Mouse (Mus musculus): ENCODE results near the gene Gm49383. TPM values are rescaled to one million over a fixed set of nuclear protein-coding genes. Genes with fewer than 3 reads are reported as not detected.
A peak's percentile ranks its signal among the peaks of the same experiment; 100 is the strongest.

Gene Gm49383
- polyA plus RNA-seq, 1 experiment from 2014 or later = 35.8 TPM

DNA sequence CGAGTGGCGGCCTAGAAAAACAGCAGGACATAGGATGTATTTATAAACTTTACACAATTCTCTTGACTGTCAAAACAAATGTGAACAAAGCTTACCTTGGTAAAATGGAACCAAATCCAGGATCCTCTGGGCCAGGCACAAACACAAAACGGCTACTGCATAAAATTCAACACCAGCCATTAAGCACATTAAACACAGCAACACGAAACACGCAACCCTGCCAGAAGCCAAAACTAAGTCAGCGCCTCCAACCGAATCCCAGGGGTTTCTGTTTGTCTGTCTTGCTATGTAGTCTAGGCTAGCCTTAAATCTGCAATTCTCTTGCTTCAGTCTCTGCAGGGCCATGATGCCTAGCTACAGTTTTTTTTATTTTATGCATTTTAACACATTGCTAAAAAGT lies 11.0 kb upstream of the Gm49383 start:
- H3K9me3 ChIP-seq (ENCODE audit: control insufficient read depth, low read length) = no peaks in the 10 kb centered on the region
- no peaks in the 10 kb centered on the region for H3K36me3 ChIP-seq (ENCODE audit: control insufficient read depth, insufficient read depth, low read length)
- DNase-seq (ENCODE audit: low spot score) (no peak), ATAC-seq (ENCODE audit: low FRiP score) (no peak)
- no peaks in the 10 kb centered on the region for H3K4me1 ChIP-seq (replicated peaks; ENCODE audit: control insufficient read depth, insufficient read depth, low read length)
- 94% methylated on average over 7 of the region's 7 CpGs for WGBS
- H3K27me3 ChIP-seq (ENCODE audit: control insufficient read depth, insufficient read depth, low read length) = no peaks in the 10 kb centered on the region
- no peak overlapping the region for H3K9ac ChIP-seq (ENCODE audit: low read depth, low read length)
- no peak overlapping the region for H3K4me2 ChIP-seq (replicated peaks; ENCODE audit: low read depth, low read length)
- no peak overlapping the region for H3K27ac ChIP-seq (ENCODE audit: low read depth, low read length)
- no peak overlapping the region for H3K4me3 ChIP-seq (ENCODE audit: low read depth, low read length)

- WGBS = 94% methylated on average over 8 of the region's 8 CpGs
- Histone ChIP-seq H3K4me3 (ENCODE audit: low read depth, low read length) (no peak overlapping the region), H3K27me3 (ENCODE audit: control insufficient read depth, insufficient read depth, low read length) (no peaks in the 10 kb centered on the region), H3K4me2 (replicated peaks; ENCODE audit: low read depth, low read length) (no peak overlapping the region), H3K4me1 (replicated peaks; ENCODE audit: control insufficient read depth, insufficient read depth, low read length) (no peaks in the 10 kb centered on the region), H3K27ac (ENCODE audit: low read depth, low read length) (no peak overlapping the region), H3K36me3 (ENCODE audit: control insufficient read depth, insufficient read depth, low read length) (no peaks in the 10 kb centered on the region), H3K9me3 (ENCODE audit: control insufficient read depth, low read length) (no peaks in the 10 kb centered on the region), H3K9ac (ENCODE audit: low read depth, low read length) (no peak overlapping the region)
- ATAC-seq (ENCODE audit: low FRiP score) (no peak), DNase-seq (ENCODE audit: low spot score) (no peak)
These were observed 10.5 kb upstream of the Gm49383 start for GRCm38 (mm10) chr12:69207396-69207795.

DNA sequence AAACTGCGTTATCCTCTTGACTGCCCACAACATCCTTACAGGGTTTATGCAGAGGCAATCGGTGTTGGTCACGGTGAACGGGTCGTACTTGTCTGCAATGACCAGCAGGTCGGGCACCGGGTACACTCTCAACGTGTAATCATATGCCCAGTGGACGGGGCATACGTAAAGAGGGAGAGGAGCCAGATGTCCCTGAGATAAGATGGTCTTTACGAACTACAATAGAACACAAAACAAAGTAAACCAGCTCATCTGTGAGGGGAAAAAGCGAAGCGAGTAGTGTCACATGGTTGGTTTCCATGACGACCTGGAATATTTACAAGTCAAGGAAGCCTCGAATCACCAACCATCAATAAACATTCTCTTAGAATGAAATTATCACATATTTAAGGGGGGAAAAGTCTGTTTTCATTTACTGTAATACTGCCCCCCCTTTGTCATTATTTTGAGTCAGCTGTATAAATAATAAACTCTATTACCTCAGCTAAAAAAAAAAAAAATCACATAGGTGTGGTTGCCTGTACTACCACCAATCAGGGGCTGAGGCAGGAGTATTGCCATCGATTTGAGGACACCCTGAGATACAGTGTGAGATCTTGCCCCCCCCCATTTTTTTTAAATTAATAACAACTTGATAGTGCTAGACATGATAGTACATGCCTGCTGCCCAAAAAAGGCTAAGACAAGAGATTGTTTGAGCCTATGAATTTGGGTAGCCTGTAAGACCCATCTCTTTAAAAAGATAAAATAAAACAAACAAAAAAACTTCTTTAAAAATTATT lies 7.3 kb upstream of the Gm49383 start, which contains the start of gene Gm49384:
Gene Gm49384 (minus strand): TSS at position 216 of the 782 bp plus-strand sequence.
- Histone ChIP-seq H3K27ac (ENCODE audit: low read depth, low read length) (no peak within 1 kb of the TSS), H3K27me3 (ENCODE audit: control insufficient read depth, insufficient read depth, low read length) (no peaks in the 10 kb centered on the region), H3K4me3 (ENCODE audit: low read depth, low read length) (no peak within 1 kb of the TSS), H3K9me3 (ENCODE audit: control insufficient read depth, low read length) (no peaks in the 10 kb centered on the region), H3K9ac (ENCODE audit: low read depth, low read length) (no peak within 1 kb of the TSS), H3K4me2 (replicated peaks; ENCODE audit: low read depth, low read length) (no peak within 1 kb of the TSS), H3K4me1 (replicated peaks; ENCODE audit: control insufficient read depth, insufficient read depth, low read length) (no peaks in the 10 kb centered on the region), H3K36me3 (ENCODE audit: control insufficient read depth, insufficient read depth, low read length) (no peaks in the 10 kb centered on the region; the same call in 1 of the 2 replicates)
- 77% methylated on average over 16 of the region's 16 CpGs for WGBS
- ATAC-seq (ENCODE audit: low FRiP score) (0 out of 2 replicates have a peak, but pooled peaks have one; percentile 47), DNase-seq (ENCODE audit: low spot score) (peak; percentile 49)

GRCm38 (mm10) chr12:69198985-69199384 lies 2.1 kb upstream of the Gm49383 start:
- H3K27ac ChIP-seq (ENCODE audit: low read depth, low read length) = no peak overlapping the region
- no peak for ATAC-seq (ENCODE audit: low FRiP score)
- no peaks in the 10 kb centered on the region for H3K9me3 ChIP-seq (ENCODE audit: control insufficient read depth, low read length)
- no peaks in the 10 kb centered on the region; the same call in 1 of the 2 replicates for H3K36me3 ChIP-seq (ENCODE audit: control insufficient read depth, insufficient read depth, low read length)
- no peaks in the 10 kb centered on the region for H3K27me3 ChIP-seq (ENCODE audit: control insufficient read depth, insufficient read depth, low read length)
- no peak overlapping the region for H3K4me2 ChIP-seq (replicated peaks; ENCODE audit: low read depth, low read length)
- H3K9ac ChIP-seq (ENCODE audit: low read depth, low read length) = no peak overlapping the region
- 0 out of 2 replicates have a peak, but pooled peaks cover 2% of the 10 kb centered on the region for H3K4me1 ChIP-seq (replicated peaks; ENCODE audit: control insufficient read depth, insufficient read depth, low read length)
- no peak overlapping the region for H3K4me3 ChIP-seq (ENCODE audit: low read depth, low read length)
- no peak for DNase-seq (ENCODE audit: low spot score)

DNA sequence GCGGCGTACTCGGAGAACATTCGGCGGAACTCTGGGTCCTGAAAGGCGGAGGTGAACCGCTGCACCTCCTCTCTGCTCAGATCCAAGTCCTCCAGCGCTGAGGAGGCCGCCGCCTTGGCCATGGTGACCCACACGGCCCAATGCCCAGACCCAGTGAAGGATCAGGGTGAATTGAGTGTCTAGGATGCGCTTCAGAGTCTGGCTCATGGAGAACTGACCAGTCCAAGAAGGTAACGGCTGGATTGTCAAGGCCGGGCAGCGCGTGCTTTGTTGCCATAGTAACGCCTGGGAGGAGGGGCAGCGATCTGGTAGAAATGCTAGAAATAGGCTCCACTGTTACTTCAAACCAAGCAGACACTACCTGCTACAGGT lies 1.2 kb upstream of the Gm49383 start, which contains the start of gene Dnaaf2:
Gene Dnaaf2 (minus strand): TSS at position 266 of the 372 bp plus-strand sequence.
- H3K27me3 ChIP-seq (ENCODE audit: control insufficient read depth, insufficient read depth, low read length) = no peaks in the 10 kb centered on the region
- under 1% methylated on average over 18 of the region's 18 CpGs for WGBS
- peak within 1 kb of the TSS; percentile 89 for H3K27ac ChIP-seq (ENCODE audit: low read depth, low read length)
- ATAC-seq (ENCODE audit: low FRiP score) = peak; percentile 60
- H3K9me3 ChIP-seq (ENCODE audit: control insufficient read depth, low read length) = no peaks in the 10 kb centered on the region
- 0 out of 2 replicates have a peak, but pooled peaks cover 2% of the 10 kb centered on the region for H3K4me1 ChIP-seq (replicated peaks; ENCODE audit: control insufficient read depth, insufficient read depth, low read length)
- no peaks in the 10 kb centered on the region; the same call in 1 of the 2 replicates for H3K36me3 ChIP-seq (ENCODE audit: control insufficient read depth, insufficient read depth, low read length)
- H3K4me3 ChIP-seq (ENCODE audit: low read depth, low read length) = peak within 1 kb of the TSS; percentile 94
- H3K4me2 ChIP-seq (replicated peaks; ENCODE audit: low read depth, low read length) = peak within 1 kb of the TSS; percentile 98
- DNase-seq (ENCODE audit: low spot score) = peak; percentile 84
- peak within 1 kb of the TSS; percentile 88 for H3K9ac ChIP-seq (ENCODE audit: low read depth, low read length)

DNA sequence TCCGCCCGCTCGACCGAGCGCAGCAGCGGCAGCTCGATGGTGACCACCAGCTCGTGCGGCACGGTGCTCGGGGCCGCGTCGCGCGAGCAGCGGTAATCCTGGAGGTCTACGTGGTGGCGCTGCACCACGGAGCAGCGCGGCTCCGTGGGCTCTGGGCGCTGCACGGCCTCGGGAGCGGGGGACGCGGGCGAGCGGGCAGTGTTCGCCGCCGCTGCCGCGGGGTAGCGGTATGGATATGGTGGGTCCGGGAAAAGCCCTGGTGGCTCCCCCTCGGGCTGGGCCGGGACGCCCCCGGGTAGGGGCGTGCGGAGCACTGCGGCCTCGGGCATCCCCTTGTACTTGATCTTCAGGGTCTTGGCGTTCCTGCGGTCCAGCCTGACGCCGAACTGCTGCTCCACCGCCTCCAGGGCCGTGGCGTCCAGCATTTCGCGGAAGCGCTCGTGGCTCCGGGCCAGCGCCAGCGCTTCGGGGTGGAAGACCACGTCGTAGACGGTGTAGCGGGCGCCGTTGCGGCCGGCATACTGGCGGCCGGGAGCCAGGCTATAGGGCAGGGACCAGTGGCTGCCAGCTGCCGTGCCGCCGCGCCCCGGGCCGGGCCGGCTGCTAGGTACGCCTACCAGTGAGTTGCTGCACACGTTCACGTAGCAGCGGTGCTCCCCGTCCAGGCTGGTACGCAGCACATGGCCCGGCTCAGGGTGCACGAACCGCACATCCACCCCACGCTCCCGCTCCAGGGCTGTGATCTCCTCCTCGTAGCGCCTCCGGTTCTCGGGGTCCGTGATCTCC lies 667 bp upstream of the Gm49383 start:
- WGBS = under 1% methylated on average over 90 of the region's 94 CpGs
- peak; percentile 80 for ATAC-seq (ENCODE audit: low FRiP score)

GRCm38 (mm10) chr12:69192637-69193036 lies 4.3 kb downstream of the Gm49383 start:
- no peak overlapping the region for H3K27ac ChIP-seq (ENCODE audit: low read depth, low read length)

More for the DNA sequence above, 667 bp upstream of the Gm49383 start:
- Histone ChIP-seq H3K4me2 (replicated peaks; ENCODE audit: low read depth, low read length) (peak overlapping the region; percentile 98), H3K4me1 (replicated peaks; ENCODE audit: control insufficient read depth, insufficient read depth, low read length) (0 out of 2 replicates have a peak, but pooled peaks cover 2% of the 10 kb centered on the region), H3K27ac (ENCODE audit: low read depth, low read length) (peak overlapping the region; percentile 89), H3K9me3 (ENCODE audit: control insufficient read depth, low read length) (no peaks in the 10 kb centered on the region), H3K36me3 (ENCODE audit: control insufficient read depth, insufficient read depth, low read length) (no peaks in the 10 kb centered on the region; the same call in 1 of the 2 replicates), H3K9ac (ENCODE audit: low read depth, low read length) (peak overlapping the region; percentile 88), H3K4me3 (ENCODE audit: low read depth, low read length) (peak overlapping the region; percentile 94), H3K27me3 (ENCODE audit: control insufficient read depth, insufficient read depth, low read length) (no peaks in the 10 kb centered on the region)
- DNase-seq (ENCODE audit: low spot score) = peak; percentile 67

DNA sequence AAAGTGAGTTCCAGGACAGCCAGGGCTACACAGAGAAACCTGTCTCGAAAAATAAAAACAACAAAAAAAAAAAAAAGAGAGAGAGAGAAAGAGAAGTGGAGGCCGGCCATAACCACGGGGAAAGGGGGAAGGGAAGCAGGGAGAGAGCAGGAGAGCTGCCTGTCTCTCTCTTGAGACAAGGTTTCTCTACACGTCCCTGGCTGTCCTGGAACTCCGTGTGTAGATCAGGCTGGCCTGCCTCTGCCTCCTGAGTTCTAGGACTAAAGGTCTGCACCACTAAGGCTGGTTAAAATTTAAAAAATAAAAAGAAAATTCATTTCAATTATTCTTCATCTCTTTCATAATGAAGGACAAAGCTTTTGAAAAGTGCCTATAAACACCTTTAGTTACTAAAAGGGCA lies 5.5 kb downstream of the Gm49383 start:
- no peak overlapping the region for H3K4me2 ChIP-seq (replicated peaks; ENCODE audit: low read depth, low read length)
- ATAC-seq (ENCODE audit: low FRiP score) (no peak), DNase-seq (ENCODE audit: low spot score) (no peak)
- peaks cover 4% of the 10 kb centered on the region; the same call in 1 of the 2 replicates for H3K36me3 ChIP-seq (ENCODE audit: control insufficient read depth, insufficient read depth, low read length)
- H3K4me1 ChIP-seq (replicated peaks; ENCODE audit: control insufficient read depth, insufficient read depth, low read length) = 0 out of 2 replicates have a peak, but pooled peaks cover 2% of the 10 kb centered on the region
- no peaks in the 10 kb centered on the region for H3K9me3 ChIP-seq (ENCODE audit: control insufficient read depth, low read length)
- WGBS = 94% methylated on average over 5 of the region's 5 CpGs
- H3K4me3 ChIP-seq (ENCODE audit: low read depth, low read length) = no peak overlapping the region
- H3K27me3 ChIP-seq (ENCODE audit: control insufficient read depth, insufficient read depth, low read length) = no peaks in the 10 kb centered on the region
- H3K27ac ChIP-seq (ENCODE audit: low read depth, low read length) = no peak overlapping the region
- H3K9ac ChIP-seq (ENCODE audit: low read depth, low read length) = no peak overlapping the region

More at GRCm38 (mm10) chr12:69192637-69193036, 4.3 kb downstream of the Gm49383 start:
- no peaks in the 10 kb centered on the region for H3K9me3 ChIP-seq (ENCODE audit: control insufficient read depth, low read length)
- WGBS = 97% methylated on average over 2 of the region's 2 CpGs
- no peaks in the 10 kb centered on the region for H3K27me3 ChIP-seq (ENCODE audit: control insufficient read depth, insufficient read depth, low read length)
- ATAC-seq (ENCODE audit: low FRiP score) (no peak), DNase-seq (ENCODE audit: low spot score) (no peak)
- H3K4me1 ChIP-seq (replicated peaks; ENCODE audit: control insufficient read depth, insufficient read depth, low read length) = 0 out of 2 replicates have a peak, but pooled peaks cover 2% of the 10 kb centered on the region
- peaks cover 4% of the 10 kb centered on the region; the same call in 1 of the 2 replicates for H3K36me3 ChIP-seq (ENCODE audit: control insufficient read depth, insufficient read depth, low read length)
- H3K4me2 ChIP-seq (replicated peaks; ENCODE audit: low read depth, low read length) = no peak overlapping the region
- no peak overlapping the region for H3K4me3 ChIP-seq (ENCODE audit: low read depth, low read length)
- H3K9ac ChIP-seq (ENCODE audit: low read depth, low read length) = no peak overlapping the region

Measured in hindbrain, embryonic 11.5 days (tissue).